Mouse (Mus musculus): ENCODE results near the gene Ppp1r9a.

GRCm38 (mm10) chr6:4977515-4977914 is 74.8 kb downstream of the Ppp1r9a start:
- TF ChIP-seq CTCF (IDR thresholded peaks at IDR 0.05; ENCODE audit: control insufficient read depth, insufficient read depth, insufficient read length) (no peak), USF1 (IDR thresholded peaks at IDR 0.05; ENCODE audit: low read depth) (no peak)
